9 mouse cellular contexts compared by ENCODE assay signal in genomic region chr10:126929543-126929942, GRCm38 (mm10). TPM values are rescaled to one million over a fixed set of nuclear protein-coding genes. Genes with fewer than 3 reads are reported as not detected.
A peak's percentile ranks its signal among the peaks of the same experiment; 100 is the strongest.
DNase-seq lines count a peak whose midpoint lies in the region; ATAC-seq and TF ChIP-seq lines count a peak whose summit lies in the region.
"Had no signal": no experiment of that assay in that cellular context is flagged by ENCODE, and none has a peak within 500 bp of the region (broad histone marks: within the 10 kb centered on the region; RNA-seq: fewer than 3 reads in every experiment).

No protein-coding gene starts in this region.

- H3K4me3 ChIP-seq in layer of hippocampus, adult 2 months: no peak overlapping the region
- no peak overlapping the region for H3K4me3 ChIP-seq in cortical plate, adult 2 months (ENCODE audit: insufficient read depth, low read length)
- H3K4me3 ChIP-seq in limb, embryonic 14.5 days (replicated peaks; ENCODE audit: low read length): no peak overlapping the region
- no peak overlapping the region for H3K4me3 ChIP-seq in lung, adult 2 months (replicated peaks; ENCODE audit: extremely low read depth, low read depth, low read length)

- no peaks in the 10 kb centered on the region for H3K27me3 ChIP-seq in limb, embryonic 14.5 days (ENCODE audit: control insufficient read depth, insufficient read depth, low read length)

- 44% methylated on average over 3 of the region's 3 CpGs for WGBS in limb, embryonic 14.5 days
- 63% methylated on average over 3 of the region's 3 CpGs for WGBS in lung, adult 2 months

- H3K27ac ChIP-seq in layer of hippocampus, adult 2 months: peak overlapping the region; percentile 100
- H3K27ac ChIP-seq in cortical plate, adult 2 months (ENCODE audit: insufficient read depth, low read length): peak overlapping the region; percentile 98
- peak overlapping the region; percentile 98 for H3K27ac ChIP-seq in limb, embryonic 14.5 days (replicated peaks; ENCODE audit: low read depth, low read length)

- no peak for ATAC-seq in limb, embryonic 14.5 days (ENCODE audit: low FRiP score, low read depth)

- no peaks in the 10 kb centered on the region for H3K9me3 ChIP-seq in limb, embryonic 14.5 days (ENCODE audit: control insufficient read depth, low read length)

- 0 out of 2 replicates have a peak overlapping the region, but pooled peaks have one; percentile 45 for H3K9ac ChIP-seq in limb, embryonic 14.5 days (ENCODE audit: low read depth, low read length, severe bottlenecking)

- TF ChIP-seq CTCF in layer of hippocampus, adult 2 months (conservative IDR thresholded peaks at IDR 0.05): no peak
- TF ChIP-seq CTCF in cortical plate, adult 2 months (IDR thresholded peaks at IDR 0.05; ENCODE audit: extremely low read depth, insufficient read depth, low read length): no peak
- TF ChIP-seq CTCF in lung, adult 2 months (IDR thresholded peaks at IDR 0.05; ENCODE audit: insufficient read depth, low read length): no peak

- no peak for TF ChIP-seq POLR2A in cortical plate, adult 2 months (IDR thresholded peaks at IDR 0.05; ENCODE audit: extremely low read depth, insufficient read depth, low read length)
- TF ChIP-seq POLR2A in limb, embryonic 14.5 days (IDR thresholded peaks at IDR 0.05; ENCODE audit: borderline replicate concordance, extremely low read depth, insufficient read depth, insufficient read length): no peak
- TF ChIP-seq POLR2A in lung, adult 2 months (IDR thresholded peaks at IDR 0.05; ENCODE audit: borderline replicate concordance, extremely low read depth, low read depth, low read length): no peak

- peak; percentile 51 for DNase-seq in cerebellum, adult 9-11 months
- no peak for DNase-seq in cerebellum, adult 8-10 months
- DNase-seq in layer of hippocampus, adult 2 months (ENCODE audit: low spot score in 2 of 2): no peak
- DNase-seq in layer of hippocampus, adult 11-12 months (ENCODE audit: low spot score): no peak
- DNase-seq in limb, embryonic 14.5 days (ENCODE audit: low spot score): peak; percentile 20
- DNase-seq in adrenal gland, adult 18-20 months (ENCODE audit: low spot score in 2 of 2): no peak
- DNase-seq in lung, adult 2 months: no peak
- DNase-seq: kidney, postnatal 4 days had no signal

- H3K4me1 ChIP-seq in cortical plate, adult 2 months (ENCODE audit: control insufficient read depth, insufficient read depth, low read length): peaks cover 10% of the 10 kb centered on the region
- H3K4me1 ChIP-seq in limb, embryonic 14.5 days (ENCODE audit: control insufficient read depth, insufficient read depth, low read length): peaks cover 65% of the 10 kb centered on the region
- peaks cover 19% of the 10 kb centered on the region for H3K4me1 ChIP-seq in lung, adult 2 months (ENCODE audit: control insufficient read depth, insufficient read depth, low read length)

- no peaks in the 10 kb centered on the region for H3K36me3 ChIP-seq in limb, embryonic 14.5 days (ENCODE audit: control insufficient read depth, insufficient read depth, low read length)

- peak overlapping the region; percentile 99 for H3K4me2 ChIP-seq in limb, embryonic 14.5 days (replicated peaks; ENCODE audit: low read depth, low read length, severe bottlenecking)

RNA-seq across cellular contexts. Expression of gene Atp23, which starts 28.4 kb away (rescaled TPM):
- total RNA-seq in layer of hippocampus, adult 2 months (2021): 1 to 10 TPM; 9.0 to 10.0 TPM
- 10.3 and 10.4 TPM in 2 replicates for polyA plus RNA-seq in cortical plate, adult 2 months (2012; rRNA removed)
- polyA plus RNA-seq in limb, embryonic 14.5 days (2012; rRNA removed): 14.6 and 15.6 TPM in 2 replicates
- 20.4 and 25.4 TPM in 2 replicates for polyA plus RNA-seq in limb, embryonic 14.5 days (2014; fragmentation: Nextera tagmentation; extraction: Ambion mirVana)
- 1 to 10 TPM; 4.6 to 5.5 TPM for total RNA-seq in adrenal gland, adult 18-20 months (2021)
- polyA plus RNA-seq in lung, adult 2 months (2012; rRNA removed): 6.1 and 6.6 TPM in 2 replicates

RNA-seq across cellular contexts. Expression of gene Ctdsp2, which starts 49.0 kb away (rescaled TPM):
- 100 to 1,000 TPM; 106 to 116 TPM for total RNA-seq in layer of hippocampus, adult 2 months (2021)
- 76.5 TPM in 2 replicates for polyA plus RNA-seq in cortical plate, adult 2 months (2012; rRNA removed)
- 230 and 284 TPM in 2 replicates for polyA plus RNA-seq in limb, embryonic 14.5 days (2012; rRNA removed)
- 143 and 153 TPM in 2 replicates for polyA plus RNA-seq in limb, embryonic 14.5 days (2014; fragmentation: Nextera tagmentation; extraction: Ambion mirVana)
- 10 to 100 TPM; 73.0 to 98.7 TPM for total RNA-seq in adrenal gland, adult 18-20 months (2021)
- 182 and 227 TPM in 2 replicates for polyA plus RNA-seq in lung, adult 2 months (2012; rRNA removed)

Comparison
In these comparisons a context has a peak if more than half of its experiments do, and no peak if none do; other contexts are left out.
1. DNase-seq: peak in cerebellum, adult 9-11 months (single experiment) and limb, embryonic 14.5 days (single experiment); none in cerebellum, adult 8-10 months (single experiment), layer of hippocampus, adult 2 months (0 of 2), layer of hippocampus, adult 11-12 months (single experiment), adrenal gland, adult 18-20 months (0 of 2) and lung, adult 2 months (single experiment).
2. Peak in every context shown above with its lines, with median percentiles within 50 percentile points of each other: H3K27ac ChIP-seq.